Mouse (Mus musculus) embryonic fibroblast, embryonic 13.5 days (primary cell): Measurements from ENCODE around the gene E2f7.

Experiments used
- CTCF ChIP-seq: IDR thresholded peaks from 2 replicates; pipeline ENCODE4 v1.5.1; 2011; ENCODE audit warnings: mild to moderate bottlenecking, control low read depth, low read length, moderate library complexity, borderline replicate concordance; ENCODE audit not compliant: insufficient read depth
- POLR2A ChIP-seq: IDR thresholded peaks from 2 replicates; pipeline ENCODE4 v1.6.1; 2011; ENCODE audit warnings: low read depth, mild to moderate bottlenecking, control low read depth, low read length, moderate library complexity

DNA sequence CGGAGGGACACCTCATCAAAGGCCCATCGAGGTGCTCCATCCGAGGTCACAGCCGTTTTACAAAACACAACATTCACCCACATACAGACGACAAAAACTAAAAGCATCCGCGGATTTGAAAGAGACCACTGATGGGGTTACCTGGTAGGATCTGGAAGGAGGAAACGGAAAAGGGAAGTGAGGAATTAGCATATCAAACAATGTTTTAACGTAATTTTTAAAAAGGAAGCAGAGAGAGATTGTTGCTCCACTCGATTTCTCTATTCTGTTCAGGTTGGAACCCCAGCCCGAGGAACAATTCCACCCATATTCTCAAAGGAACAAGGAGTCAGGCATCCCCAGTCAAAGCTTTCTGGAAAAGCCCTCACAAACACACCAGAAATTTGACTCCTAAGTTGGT lies 75.9 kb downstream of the E2f7 start:
- TF ChIP-seq CTCF (no peak), POLR2A (no peak)
